11 mouse cellular contexts compared by ENCODE assay signal in genomic region chr17:5406566-5406965, GRCm38 (mm10). TPM values are rescaled to one million over a fixed set of nuclear protein-coding genes. Genes with fewer than 3 reads are reported as not detected.
DNase-seq lines count a peak whose midpoint lies in the region; ATAC-seq lines count a peak whose summit lies in the region.
"Had no signal": no experiment of that assay in that cellular context is flagged by ENCODE, and none has a peak within 500 bp of the region (broad histone marks: within the 10 kb centered on the region; RNA-seq: fewer than 3 reads in every experiment).

No protein-coding gene starts in this region.

- peaks cover 14% of the 10 kb centered on the region for H3K27me3 ChIP-seq in heart, embryonic 16.5 days (ENCODE audit: control insufficient read depth, insufficient read depth, low read length)
- H3K27me3 ChIP-seq in kidney, embryonic 16.5 days (ENCODE audit: insufficient read depth, low read length) = no peaks in the 10 kb centered on the region; the same call in 1 of the 2 replicates
- H3K27me3 ChIP-seq: Patski had no signal

- peaks cover 4% of the 10 kb centered on the region; the same call in 1 of the 2 replicates for H3K4me1 ChIP-seq in heart, embryonic 16.5 days (ENCODE audit: control insufficient read depth, insufficient read depth, low read length)
- peaks cover 26% of the 10 kb centered on the region for H3K4me1 ChIP-seq in kidney, embryonic 16.5 days (ENCODE audit: insufficient read depth, low read length)

- no peak for ATAC-seq in heart, embryonic 16.5 days (replicated peaks; ENCODE audit: extremely low read depth, insufficient read depth, low FRiP score)
- ATAC-seq in kidney, embryonic 16.5 days (ENCODE audit: low FRiP score, low TSS enrichment) = 0 out of 2 replicates have a peak, but pooled peaks have one; percentile 17
- ATAC-seq: hindbrain, postnatal 0 days; Patski had no signal

- H3K27ac ChIP-seq in heart, embryonic 16.5 days (ENCODE audit: low read length) = no peak overlapping the region
- H3K27ac ChIP-seq in kidney, embryonic 16.5 days (ENCODE audit: low read length) = no peak overlapping the region
- H3K27ac ChIP-seq: hindbrain, postnatal 0 days; neural tube, embryonic 12.5 days had no signal

- no peak for DNase-seq in heart, postnatal 25 days (ENCODE audit: low spot score)
- DNase-seq in R1 (ENCODE audit: low read depth, low spot score) = peak; percentile 66
- peak; percentile 80 for DNase-seq in thymus, postnatal 0 days (ENCODE audit: low spot score)
- DNase-seq in layer of hippocampus, postnatal 10 days (ENCODE audit: low spot score in 2 of 2) = no peak
- DNase-seq in left cerebral cortex, adult 18-20 months (ENCODE audit: low spot score in 2 of 2) = no peak
- DNase-seq in adrenal gland, postnatal 25 days = no peak

- no peak overlapping the region for H3K9ac ChIP-seq in heart, embryonic 16.5 days (ENCODE audit: low read length)
- H3K9ac ChIP-seq in kidney, embryonic 16.5 days (replicated peaks; ENCODE audit: low read length) = no peak overlapping the region
- H3K9ac ChIP-seq: neural tube, embryonic 12.5 days had no signal

- no peak overlapping the region for H3K4me3 ChIP-seq in heart, embryonic 16.5 days (ENCODE audit: low read length)
- no peak overlapping the region for H3K4me3 ChIP-seq in kidney, embryonic 16.5 days (ENCODE audit: low read length)
- H3K4me3 ChIP-seq: neural tube, embryonic 12.5 days had no signal

- peaks cover 6% of the 10 kb centered on the region for H3K36me3 ChIP-seq in heart, embryonic 16.5 days (ENCODE audit: control insufficient read depth, insufficient read depth)
- H3K36me3 ChIP-seq in kidney, embryonic 16.5 days (ENCODE audit: insufficient read depth, low read length) = peaks cover 12% of the 10 kb centered on the region; the same call in 1 of the 2 replicates

- H3K4me2 ChIP-seq in heart, embryonic 16.5 days (ENCODE audit: low read depth, low read length) = peak overlapping the region; percentile 35; the same call in 1 of the 2 replicates
- H3K4me2 ChIP-seq in kidney, embryonic 16.5 days (replicated peaks; ENCODE audit: low read depth, low read length) = peak overlapping the region; percentile 34; the same call in 1 of the 2 replicates
- H3K4me2 ChIP-seq: neural tube, embryonic 12.5 days had no signal

- intact Hi-C loops in heart, postnatal 25 days (cut with DNase I) = no loop called here

- 27% methylated on average over 10 of the region's 10 CpGs for WGBS in heart, embryonic 16.5 days
- WGBS in kidney, embryonic 16.5 days = 31% methylated on average over 10 of the region's 10 CpGs

- H3K9me3 ChIP-seq in heart, embryonic 16.5 days (replicated peaks; ENCODE audit: control insufficient read depth, low read length) = no peaks in the 10 kb centered on the region
- no peaks in the 10 kb centered on the region for H3K9me3 ChIP-seq in kidney, embryonic 16.5 days (ENCODE audit: low read length)
- H3K9me3 ChIP-seq: neural tube, embryonic 12.5 days had no signal

RNA-seq across cellular contexts. Expression of gene Ldhal6b, which starts 12.0 kb away (rescaled TPM):
- not detected in 2 replicates for polyA plus RNA-seq in heart, embryonic 16.5 days (2015; fragmentation: Nextera tagmentation; extraction: Ambion mirVana)
- under 1 TPM; 0.18 to 0.22 TPM for total RNA-seq in heart, postnatal 25 days (2021)
- polyA plus RNA-seq in kidney, embryonic 16.5 days (2015; fragmentation: Nextera tagmentation; extraction: Ambion mirVana) = not detected in 2 replicates
- not detected in 2 replicates for polyA plus RNA-seq in thymus, postnatal 0 days (2015; fragmentation: Nextera tagmentation; extraction: Ambion mirVana)
- 1 to 10 TPM; 1.2 to 1.6 TPM for total RNA-seq in layer of hippocampus, postnatal 10 days (2021)
- 1 to 10 TPM in 1 of 2 experiments, under 1 TPM in 1; 0.94 to 1.3 TPM for total RNA-seq in left cerebral cortex, adult 18-20 months (2021)
- total RNA-seq in adrenal gland, postnatal 25 days (2021) = 1.6 and 2.1 TPM in 2 replicates
- polyA plus RNA-seq: hindbrain, postnatal 0 days; neural tube, embryonic 12.5 days had no signal

RNA-seq across cellular contexts. Expression of gene Tmem242, which starts 33.5 kb away (rescaled TPM):
- 123 and 126 TPM in 2 replicates for polyA plus RNA-seq in heart, embryonic 16.5 days (2015; fragmentation: Nextera tagmentation; extraction: Ambion mirVana)
- 100 to 1,000 TPM; 151 to 159 TPM for total RNA-seq in heart, postnatal 25 days (2021)
- polyA plus RNA-seq in kidney, embryonic 16.5 days (2015; fragmentation: Nextera tagmentation; extraction: Ambion mirVana) = 140 and 141 TPM in 2 replicates
- polyA plus RNA-seq in thymus, postnatal 0 days (2015; fragmentation: Nextera tagmentation; extraction: Ambion mirVana) = 113 and 120 TPM in 2 replicates
- 10 to 100 TPM; 78.9 to 86.8 TPM for total RNA-seq in layer of hippocampus, postnatal 10 days (2021)
- 10 to 100 TPM; 76.2 to 79.1 TPM for total RNA-seq in left cerebral cortex, adult 18-20 months (2021)
- total RNA-seq in adrenal gland, postnatal 25 days (2021) = 90.7 and 118 TPM in 2 replicates

Comparison
In these comparisons a context has a peak if more than half of its experiments do, and no peak if none do; other contexts are left out.
1. DNase-seq: peak in R1 (single experiment) and thymus, postnatal 0 days (single experiment); none in heart, postnatal 25 days (single experiment), layer of hippocampus, postnatal 10 days (0 of 2), left cerebral cortex, adult 18-20 months (0 of 2) and adrenal gland, postnatal 25 days (single experiment).